Mouse (Mus musculus) layer of hippocampus, postnatal 14 days (tissue): ENCODE measurements around the gene Fam118b. TPM values are rescaled to one million over a fixed set of nuclear protein-coding genes. Genes with fewer than 3 reads are reported as not detected.

Experiments
- DNase-seq, 2 experiments: peaks; one replicate each; pipeline ENCODE4 v3.0.0; 2021 to 2022; ENCODE audit warnings: low spot score in 2 of 2, mixed read lengths in 1 of 2
- total RNA-seq, 2 experiments: library from RNA; stranded (reverse); gene quantifications; 2 replicates each; pipeline ENCODE4 v1.2.3; 2021

The Fam118b gene
- total RNA-seq, 2 experiments from 2014 or later: 24.5 to 28.6 TPM

DNA sequence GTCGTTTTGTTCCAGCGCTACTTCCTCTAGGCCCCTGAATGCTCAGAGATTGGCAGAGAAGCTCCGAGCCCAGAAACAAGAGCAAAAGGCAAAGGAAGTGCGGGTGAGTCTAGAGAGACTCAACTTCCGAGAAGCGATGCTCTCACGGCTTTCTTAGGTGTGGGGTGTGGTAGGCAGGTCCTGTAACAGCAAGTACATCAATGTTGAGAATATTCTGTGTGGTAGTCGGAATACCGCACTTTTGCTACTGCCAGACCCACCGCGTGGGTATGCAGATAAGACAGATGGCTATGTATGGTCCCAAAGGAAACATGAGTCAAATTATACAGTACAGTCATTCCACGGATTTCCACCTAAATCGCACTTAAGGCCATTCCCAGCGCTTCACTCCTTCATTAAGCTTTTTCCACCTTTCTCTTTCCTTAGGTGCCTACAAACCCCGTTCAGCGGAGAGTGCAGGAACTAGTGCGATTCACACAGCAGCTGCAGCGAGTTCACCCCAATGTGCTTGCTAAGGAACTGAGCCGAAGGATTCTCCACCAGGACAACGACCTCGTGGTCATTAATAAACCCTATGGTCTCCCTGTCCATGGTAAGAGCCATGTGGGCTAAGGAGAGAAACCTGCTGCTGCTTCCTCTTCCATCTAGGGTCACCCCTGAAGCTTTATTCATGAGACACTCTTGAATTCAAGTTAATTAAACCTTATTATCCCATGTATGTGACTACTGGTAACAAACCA, 541 bp upstream of the Fam118b start:
- no peak for DNase-seq

DNA sequence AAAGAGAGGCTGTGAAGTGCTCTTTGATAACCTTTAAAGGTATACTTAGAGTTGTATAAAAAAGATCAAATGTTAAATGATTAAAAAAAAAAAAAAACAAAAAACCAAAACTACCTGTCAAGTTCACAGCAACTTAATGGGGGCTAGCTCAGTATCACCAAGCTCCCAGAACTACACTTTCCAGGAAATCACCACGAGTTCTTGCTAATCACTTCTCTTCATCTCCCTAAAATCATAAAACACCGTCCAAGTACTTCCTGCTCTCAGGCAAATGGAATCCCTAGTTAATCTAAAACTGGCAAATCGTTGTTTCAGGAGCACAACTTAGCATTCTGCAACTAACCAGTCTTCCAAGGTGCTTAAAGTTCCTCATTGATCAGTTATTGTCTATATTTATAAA, 3.1 kb downstream of the Fam118b start:
- DNase-seq: no peak

DNA sequence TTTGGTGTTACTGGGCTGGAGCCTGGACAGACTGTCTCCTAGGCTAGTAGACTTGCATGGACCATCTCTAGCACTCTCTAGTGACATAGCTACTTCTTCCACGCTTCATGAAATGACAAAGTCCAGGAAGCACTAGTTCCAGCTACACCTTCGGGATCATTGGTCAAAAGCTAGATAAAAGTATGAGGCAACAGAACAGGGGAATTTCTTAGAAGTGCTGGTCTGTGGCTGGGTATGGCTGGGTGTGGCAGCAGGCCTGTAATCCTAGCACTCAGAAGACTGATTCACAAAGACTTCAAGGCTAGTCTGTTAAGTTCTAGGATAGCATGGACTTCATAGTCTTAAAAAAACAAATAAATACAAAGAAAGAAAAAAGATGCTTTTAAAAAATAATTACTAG, 4.2 kb downstream of the Fam118b start:
- DNase-seq: no peak

DNA sequence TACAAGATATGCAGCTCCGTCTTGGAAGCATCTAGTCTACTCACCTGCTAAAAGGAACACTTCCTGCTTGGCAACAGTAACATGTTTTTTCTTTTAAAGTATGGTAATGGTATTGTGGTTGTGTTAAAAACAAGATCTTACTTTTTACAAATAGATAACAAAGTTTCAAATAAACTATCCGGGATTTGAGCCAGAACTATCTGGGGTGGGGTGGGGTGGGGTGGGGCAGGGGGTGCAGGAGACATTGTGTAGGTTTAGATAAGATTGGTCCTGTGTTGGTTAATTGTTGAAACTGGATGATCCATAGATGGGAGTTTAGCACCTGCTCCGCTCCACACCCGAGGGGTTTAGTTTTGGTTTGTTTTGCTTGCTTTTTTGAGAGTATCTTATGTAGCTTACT, 5.2 kb downstream of the Fam118b start:
- DNase-seq: no peak

DNA sequence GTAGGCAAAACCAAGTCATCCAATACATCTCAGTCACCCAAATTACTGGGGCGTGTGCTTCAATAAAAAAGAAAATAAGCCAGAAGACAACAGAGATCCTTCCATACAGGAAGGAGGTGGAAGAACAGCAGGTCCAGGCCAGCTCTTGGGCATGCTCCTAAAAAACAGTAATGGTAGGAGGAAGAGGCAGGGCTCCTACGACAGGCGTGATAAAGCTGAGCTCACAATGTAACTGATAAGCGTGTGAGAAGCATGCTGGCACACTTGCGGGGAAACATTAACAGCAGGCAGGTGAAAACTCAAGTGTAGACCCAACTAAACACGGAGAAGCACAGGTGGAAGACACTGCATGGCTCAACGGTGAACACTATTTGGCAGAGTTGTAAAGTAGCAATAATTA, 10.2 kb downstream of the Fam118b start:
- DNase-seq: no peak

DNA sequence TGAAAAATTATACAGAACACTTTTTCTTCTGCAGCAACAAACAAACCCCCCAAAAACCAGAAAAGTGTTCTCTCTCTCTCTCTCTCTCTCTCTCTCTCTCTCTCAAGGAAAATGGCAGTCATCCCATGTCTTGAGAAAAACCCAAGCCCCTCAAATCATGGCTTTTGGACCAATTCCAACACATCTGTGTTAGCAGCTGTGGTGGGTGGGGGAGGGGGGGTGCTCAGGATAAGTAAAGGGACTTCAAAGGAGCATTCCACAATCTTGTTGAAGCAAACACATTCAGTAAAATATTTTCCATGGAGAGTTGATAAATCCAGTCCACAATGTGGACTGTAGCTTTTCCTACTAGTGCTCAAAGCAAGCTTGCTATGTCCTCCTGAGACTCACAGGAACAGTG, 18.1 kb downstream of the Fam118b start:
- DNase-seq: no peak

DNA sequence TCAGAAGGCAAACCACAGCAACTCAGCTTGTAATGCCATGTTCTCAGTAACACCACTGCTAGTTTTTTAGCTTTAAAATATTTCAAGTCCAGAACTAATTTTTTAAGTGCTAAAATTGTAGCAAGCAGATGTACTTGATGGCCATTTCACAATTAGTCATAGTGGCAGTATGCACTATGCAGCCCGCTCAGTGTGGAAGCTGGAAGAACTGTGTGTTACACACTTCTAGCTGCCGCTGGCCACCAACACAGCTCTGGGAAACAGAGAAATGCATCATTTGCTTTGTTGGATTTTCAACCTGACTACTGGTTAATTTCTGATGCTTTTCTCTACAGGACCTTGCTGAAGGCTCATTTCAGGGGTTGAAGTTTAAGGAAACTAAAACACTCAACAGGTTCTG, 20.2 kb downstream of the Fam118b start:
- DNase-seq: no peak

DNA sequence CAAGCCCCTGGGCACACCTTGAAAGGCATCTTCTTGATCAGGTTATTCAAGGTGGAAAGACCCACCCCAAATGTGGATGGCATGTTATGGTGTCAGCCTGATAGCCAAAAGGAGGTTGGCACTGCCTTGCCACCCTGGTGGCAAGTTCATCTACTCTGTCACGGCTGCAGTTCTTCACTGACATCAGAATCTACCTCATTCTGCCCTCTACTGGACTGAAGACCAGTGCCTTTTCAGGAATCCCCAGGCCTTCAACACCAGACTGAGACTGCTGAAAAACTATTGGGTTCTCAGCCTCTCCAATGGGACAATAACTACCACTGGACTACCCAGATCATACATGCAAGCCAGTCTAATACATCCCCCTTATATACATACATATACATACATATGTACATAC, 27.9 kb downstream of the Fam118b start:
- no peak for DNase-seq

DNA sequence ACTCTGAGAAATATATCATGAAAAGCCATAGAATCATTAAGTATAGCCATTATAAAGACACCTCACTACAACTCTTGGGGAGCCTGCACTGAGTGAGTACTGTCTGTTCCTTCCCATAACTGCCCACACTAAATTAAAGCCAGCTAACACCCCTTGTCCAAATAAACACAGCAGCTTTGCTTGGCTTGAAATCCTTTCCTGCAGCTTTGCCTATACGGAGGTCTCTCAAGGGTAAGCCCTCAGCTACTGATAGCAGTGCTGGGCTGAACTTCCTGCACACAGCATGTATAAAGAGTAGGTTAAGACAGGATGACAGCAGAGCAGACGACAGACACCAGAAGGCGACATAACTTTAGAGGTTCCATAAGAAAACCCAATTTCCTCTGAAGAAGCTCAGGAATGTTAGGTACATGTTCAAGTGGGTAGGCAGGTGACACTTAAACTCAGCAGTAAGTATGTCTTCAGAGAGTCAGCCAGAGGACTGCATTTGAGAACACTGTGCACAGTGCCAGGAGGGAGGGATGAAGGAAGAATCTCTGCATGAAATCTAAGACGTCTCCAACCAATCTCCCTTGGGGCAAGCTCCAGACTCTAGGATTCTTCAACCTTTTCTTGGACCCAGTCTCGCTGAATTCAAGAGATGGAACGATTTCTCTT, 28.6 kb downstream of the Fam118b start:
- DNase-seq: no peak

DNA sequence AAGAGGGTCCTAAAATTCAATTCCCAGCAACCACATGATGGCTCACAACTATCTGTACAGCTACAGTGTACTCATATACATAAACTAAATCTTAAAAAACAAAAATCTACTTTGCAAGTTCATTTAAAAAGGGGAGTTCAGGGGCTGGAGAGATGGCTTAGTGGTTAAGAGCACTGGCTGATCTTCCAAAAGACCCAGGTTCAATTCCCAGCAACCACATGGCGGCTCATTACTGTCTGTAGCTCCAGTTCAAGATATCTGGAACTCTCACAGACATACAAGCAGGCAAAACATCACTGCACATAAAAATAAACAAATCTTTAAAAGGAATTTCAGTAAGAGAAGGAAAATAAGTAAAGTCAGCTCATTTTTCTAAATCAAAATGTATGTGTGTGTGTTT, 29.2 kb downstream of the Fam118b start:
- no peak for DNase-seq

DNA sequence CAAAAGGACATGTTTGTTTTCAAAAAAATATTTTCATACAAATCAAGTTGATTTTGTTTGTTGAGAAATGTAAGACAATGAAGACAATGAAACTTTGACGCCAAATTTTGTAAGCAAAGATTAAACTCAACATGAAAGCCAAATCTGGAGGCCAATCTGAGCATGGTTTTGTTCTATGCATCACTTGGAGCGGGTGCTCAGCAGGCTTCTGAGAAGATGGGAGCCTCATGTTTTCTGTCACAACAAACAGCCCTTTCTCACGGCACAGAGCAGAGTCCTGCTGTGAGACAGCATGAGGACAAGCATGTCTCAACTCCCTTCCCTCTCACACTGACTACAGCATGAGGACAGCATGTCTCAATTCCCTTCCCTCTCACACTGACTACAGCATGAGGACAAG, 31.6 kb downstream of the Fam118b start:
- no peak for DNase-seq

DNA sequence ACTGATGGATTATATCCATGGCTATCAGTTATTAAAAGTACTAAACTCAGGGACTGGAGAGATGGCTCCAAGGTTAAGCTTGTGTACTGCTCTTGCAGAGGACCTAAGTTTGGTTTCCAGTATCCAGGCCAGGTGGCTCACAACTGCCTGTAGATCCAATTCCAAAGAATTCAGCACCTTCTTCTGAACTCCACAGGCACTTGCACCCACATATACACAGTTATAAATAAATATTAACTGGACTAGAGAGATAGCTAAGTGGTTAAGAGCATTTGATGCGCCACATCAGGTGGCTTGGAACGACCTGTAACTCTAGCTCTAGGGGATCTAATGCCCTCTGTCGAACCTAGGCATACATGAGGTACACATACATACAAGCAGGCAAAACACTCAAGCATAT, 38.9 kb downstream of the Fam118b start:
- no peak for DNase-seq

DNA sequence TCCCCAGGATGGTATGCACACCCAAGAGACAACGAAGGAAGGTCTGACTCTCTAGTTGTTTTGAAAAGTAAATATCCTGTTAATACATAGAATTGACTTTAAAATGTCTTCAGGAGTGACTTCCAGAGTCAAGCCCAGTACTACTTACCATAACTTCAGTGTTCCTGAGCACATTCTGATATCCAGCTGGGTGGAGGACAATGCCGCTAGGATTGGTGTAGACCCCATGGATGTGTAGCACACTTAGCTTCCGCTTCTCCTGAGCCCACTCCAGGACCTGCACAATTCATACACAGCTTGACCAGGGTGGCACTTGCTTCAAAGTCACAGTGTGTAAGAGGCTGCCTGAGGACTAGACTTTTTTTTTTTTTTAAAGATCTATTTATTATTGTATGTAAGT, 44.1 kb downstream of the Fam118b start:
- DNase-seq: no peak

DNA sequence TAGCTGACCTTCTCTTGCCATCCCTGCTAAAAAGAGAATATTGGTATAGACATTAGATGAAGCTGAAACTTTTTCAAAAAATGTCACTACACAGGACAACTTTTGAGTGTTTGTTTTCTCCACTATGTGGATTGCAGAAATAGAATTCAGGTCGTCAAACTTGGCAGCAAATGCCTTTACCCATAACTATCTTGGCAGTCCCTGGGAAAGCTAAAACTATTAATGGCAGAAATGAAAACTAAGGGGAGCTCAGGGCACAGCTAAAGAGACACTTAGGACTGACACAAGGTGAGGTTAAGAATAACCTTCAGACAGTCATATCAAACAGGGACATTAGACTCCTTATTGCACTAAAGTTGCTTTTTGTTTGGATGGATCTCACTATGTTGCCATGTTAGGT, 49.6 kb downstream of the Fam118b start:
- no peak for DNase-seq

DNA sequence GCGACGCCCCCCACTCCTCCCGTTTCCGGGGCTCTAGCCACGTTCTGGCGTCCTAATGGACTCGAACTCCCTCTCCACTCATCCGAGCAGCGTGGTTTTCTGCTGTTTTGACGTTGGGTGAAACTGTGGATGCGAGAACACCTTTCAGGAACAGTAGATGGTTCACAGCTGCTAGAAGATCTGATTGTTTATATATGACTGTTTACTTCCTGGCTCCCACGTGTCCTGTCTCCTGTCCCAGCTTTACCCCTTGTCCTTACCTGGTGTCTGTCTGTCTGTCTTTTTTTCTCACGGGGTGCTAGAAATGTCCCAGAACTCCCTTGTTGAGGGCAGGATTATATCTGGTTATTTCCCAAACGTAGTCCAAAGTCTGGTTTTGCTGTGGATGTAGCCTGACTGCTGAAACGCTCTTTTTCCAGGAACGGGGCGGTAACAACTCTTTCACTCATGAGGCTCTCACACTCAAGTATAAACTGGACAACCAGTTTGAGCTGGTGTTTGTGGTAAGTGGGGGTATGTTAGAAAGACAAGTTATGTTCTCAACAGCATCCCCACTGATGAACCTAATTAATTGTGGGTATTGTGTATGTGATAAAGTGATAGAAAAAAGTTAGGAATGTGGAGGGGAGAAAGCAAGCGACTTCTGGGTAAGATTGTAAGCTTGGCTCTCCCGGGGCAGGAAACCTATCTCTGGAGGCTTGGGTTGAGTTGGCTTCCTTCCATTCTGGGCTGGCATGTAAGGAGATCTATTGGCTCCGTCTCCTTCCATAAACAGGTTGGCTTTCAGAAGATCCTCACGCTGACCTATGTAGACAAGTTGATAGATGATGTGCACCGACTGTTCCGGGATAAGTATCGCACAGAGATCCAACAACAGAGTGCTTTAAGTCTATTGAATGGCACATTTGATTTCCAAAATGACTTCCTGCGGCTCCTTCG, 55.8 kb downstream of the Fam118b start:
- no peak for DNase-seq

DNA sequence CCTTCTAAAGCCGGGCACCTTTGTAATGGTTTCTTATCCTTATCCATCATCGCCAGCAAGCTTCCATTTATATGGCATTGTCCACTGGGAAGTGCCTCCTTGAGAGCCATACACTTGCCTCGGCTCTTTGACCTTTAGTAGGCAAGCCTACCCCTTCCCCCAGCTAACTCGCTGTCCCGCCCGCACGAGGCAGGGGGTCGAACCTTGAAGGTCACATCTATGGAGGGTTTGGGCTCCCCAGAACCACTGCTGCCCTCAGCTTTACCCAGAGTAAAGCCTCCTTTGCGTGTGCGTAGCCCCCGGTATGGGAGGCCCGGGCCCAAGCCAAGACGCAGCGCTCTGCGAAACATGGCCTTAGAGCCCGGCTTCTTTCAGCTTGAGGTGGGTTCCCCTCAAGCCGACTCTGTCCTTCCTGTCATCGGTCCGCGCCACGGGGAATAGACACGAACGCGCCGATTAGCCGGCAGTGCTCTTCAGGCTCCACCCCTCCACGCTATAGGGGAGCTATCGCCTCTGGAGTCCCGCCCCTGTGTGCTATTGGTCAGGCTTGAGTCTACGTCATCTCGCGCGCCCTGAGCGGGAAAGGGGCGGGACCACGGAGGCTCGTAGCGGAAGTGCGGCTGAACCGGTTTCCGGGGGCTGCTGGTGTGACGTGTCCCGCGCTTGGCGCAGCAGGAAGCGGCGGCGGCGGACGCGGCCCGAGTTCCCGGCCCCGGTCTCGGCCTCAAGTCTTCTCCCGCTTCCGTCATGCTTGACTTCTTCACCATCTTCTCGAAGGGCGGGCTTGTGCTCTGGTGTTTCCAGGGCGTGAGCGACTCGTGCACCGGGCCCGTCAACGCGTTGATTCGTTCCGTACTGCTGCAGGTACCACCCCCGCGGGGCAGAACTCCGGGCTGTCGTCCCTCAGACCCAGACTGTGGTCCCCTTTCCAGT, 56.8 kb downstream of the Fam118b start, which contains the start of gene Foxred1:
TSS of gene Foxred1 (minus strand) at position 514 of the 933 bp plus-strand sequence.
- peak; percentile 97 to 99 for DNase-seq

DNA sequence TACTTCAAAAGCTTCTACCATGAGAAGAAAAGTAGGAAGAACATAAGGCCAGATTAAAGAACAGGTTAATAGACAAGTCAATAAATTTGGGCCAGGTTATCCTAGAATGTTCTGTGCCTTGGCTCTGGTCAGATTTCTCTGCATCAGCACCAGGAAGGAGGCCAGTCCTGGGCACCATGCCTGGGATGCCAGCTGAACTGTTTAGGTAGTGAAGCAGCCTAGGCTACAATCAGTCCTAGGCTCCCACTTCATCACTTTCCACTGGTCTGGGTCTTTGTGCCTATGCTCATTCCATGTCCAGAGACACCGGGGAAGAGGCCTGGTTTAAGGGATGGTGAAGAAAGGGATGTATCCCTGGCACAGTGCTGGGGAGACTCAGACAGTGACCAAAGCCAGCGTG, 63.2 kb downstream of the Fam118b start:
- no peak for DNase-seq

DNA sequence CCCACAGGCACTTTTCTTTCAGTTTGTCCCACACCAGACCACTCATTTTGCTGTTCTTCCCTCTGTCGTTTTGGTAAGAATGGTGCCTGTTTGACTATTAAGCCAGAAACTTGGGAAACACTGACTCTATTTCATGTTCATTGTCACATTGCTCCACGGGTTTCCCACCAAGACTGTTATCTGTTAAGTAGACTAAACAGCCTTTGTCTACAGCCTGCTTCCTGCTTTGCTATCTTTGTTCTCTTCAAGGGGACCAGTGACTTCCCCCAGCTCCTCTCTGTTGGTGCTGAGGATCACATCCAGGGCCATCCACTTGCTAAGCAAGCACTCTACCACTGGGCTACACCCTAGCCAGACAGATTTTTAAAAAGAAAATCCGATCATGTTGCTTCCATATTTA, 64.1 kb downstream of the Fam118b start:
- no peak for DNase-seq

DNA sequence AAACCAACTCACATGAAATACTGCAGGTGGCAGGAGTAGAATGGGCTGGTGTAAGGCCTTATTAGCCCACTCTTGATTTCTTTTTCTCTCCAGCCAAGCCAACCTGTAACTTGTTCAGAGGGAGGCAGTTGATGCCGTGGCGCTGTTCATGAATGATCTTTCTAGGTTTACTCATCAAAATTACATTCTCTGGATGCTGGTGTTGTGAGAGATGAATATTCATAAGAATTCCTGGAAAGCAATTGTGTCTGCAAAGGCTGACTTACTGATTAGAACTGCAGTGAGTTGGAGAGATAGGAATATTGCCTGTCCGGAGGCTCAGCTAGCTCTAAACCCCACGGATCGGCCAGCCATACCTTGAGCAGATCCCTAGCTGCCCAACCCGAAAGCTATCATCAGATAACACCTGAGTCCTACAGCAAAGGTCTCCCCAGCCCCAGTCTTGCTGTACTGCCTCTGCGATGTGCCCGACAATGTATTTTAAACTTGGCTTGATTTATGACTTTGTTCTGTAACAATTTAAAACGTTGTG, 67.0 kb downstream of the Fam118b start:
- no peak for DNase-seq

DNA sequence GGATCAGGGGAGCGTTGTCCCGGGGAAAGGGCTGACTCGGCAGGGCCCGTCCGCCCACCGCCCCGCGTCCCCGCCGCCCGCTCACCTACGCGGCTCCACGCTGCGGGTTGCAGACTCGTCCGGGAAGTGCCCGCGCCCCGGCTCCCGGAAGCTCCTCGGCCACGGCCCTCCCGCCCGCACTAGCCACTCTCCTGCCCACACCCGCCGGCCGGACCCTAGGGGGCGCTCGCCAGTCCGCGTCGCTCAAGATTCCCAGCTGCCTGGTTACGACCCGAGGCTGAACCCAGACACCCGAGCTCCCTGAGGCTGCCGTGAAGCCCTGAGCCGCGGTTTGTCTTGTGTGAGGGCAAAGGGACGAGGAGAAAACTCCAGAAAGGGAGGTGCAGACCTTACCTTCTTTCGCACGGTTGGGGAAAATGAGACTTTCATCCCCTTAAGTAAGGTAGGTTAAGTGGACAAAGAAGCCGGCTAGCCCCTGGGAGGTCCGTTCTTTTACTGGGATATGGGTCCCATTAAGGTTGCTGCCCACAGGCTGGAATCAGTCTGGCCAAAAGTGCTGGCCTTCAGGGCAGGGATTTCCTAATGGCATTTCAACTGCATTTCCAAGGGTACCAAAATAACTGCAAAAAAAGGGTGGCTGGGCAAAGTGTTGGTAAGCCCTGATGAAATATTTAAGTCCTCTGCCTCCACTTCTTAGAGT, 67.7 kb downstream of the Fam118b start, which contains the start of the genes Srpr and Tirap:
TSS of gene Srpr (plus strand) at position 404 of the 700 bp plus-strand sequence.
TSS of gene Tirap (minus strand) at position 520 of the 700 bp plus-strand sequence.
- peak; percentile 83 for DNase-seq
